Mouse (Mus musculus) forebrain, postnatal 0 days (tissue): ENCODE data around the gene Axin2. TPM values are rescaled to one million over a fixed set of nuclear protein-coding genes. Genes with fewer than 3 reads are reported as not detected.
A peak's percentile ranks its signal among the peaks of the same experiment; 100 is the strongest.

ENCODE experiments used
- ATAC-seq: fragments of 200-750 bp; cut with Nextera tagmentation; 2 replicates; pipeline ENCODE4 v1.8.0; 2017; ENCODE audit warnings: mild to moderate bottlenecking, moderate library complexity
- DNase-seq: peaks from one replicate; pipeline ENCODE4 v3.0.0-alpha.2; 2015
- H3K27ac ChIP-seq: fragments of 300-500 bp; sonication (generic); 2 replicates; pipeline ENCODE4 v1.5.1; 2014; ENCODE audit warnings: low read depth, mild to moderate bottlenecking, antibody characterized with exemption, low read length, moderate library complexity, mixed read lengths
- H3K27me3 ChIP-seq: fragments of 300-500 bp; sonication (generic); 2 replicates; pipeline ENCODE4 v1.6.1; 2014; ENCODE audit warnings: mild to moderate bottlenecking, low read length, mixed read lengths; ENCODE audit not compliant: insufficient read depth
- H3K36me3 ChIP-seq: fragments of 300-500 bp; sonication (generic); 2 replicates; pipeline ENCODE4 v1.6.1; 2014; ENCODE audit warnings: mild to moderate bottlenecking, moderate library complexity; ENCODE audit not compliant: insufficient read depth
- H3K4me1 ChIP-seq: fragments of 300-500 bp; sonication (generic); 2 replicates; pipeline ENCODE4 v1.6.1; 2014; ENCODE audit warnings: antibody characterized with exemption; ENCODE audit not compliant: insufficient read depth
- H3K4me2 ChIP-seq: fragments of 300-500 bp; sonication (generic); 2 replicates; pipeline ENCODE4 v1.6.1; 2014; ENCODE audit warnings: low read depth, mild to moderate bottlenecking, moderate library complexity
- H3K4me3 ChIP-seq: fragments of 300-500 bp; sonication (generic); 2 replicates; pipeline ENCODE4 v1.5.1; 2014; ENCODE audit warnings: low read depth, low read length, mixed read lengths
- H3K9ac ChIP-seq: fragments of 300-500 bp; sonication (generic); 2 replicates; pipeline ENCODE4 v1.6.1; 2014; ENCODE audit warnings: mild to moderate bottlenecking
- H3K9me3 ChIP-seq: fragments of 300-500 bp; sonication (generic); 2 replicates; pipeline ENCODE4 v1.6.1; 2016; ENCODE audit warnings: low read length
- CTCF ChIP-seq: sonication (generic); IDR thresholded peaks from 2 replicates; pipeline ENCODE4 v1.5.1; 2016; ENCODE audit warnings: antibody characterized with exemption, control low read depth, low read depth
- WGBS: fragments of 180-500 bp; shearing (Covaris S2); extraction: QIAGEN DNeasy Blood & Tissue Kit; methylation state at CpG from one replicate; pipeline ENCODE4 v1.1.7; 2014; 5-methylcytosine and 5-hydroxymethylcytosine counted together
- polyA plus RNA-seq: library from polyadenylated mRNA; unstranded; fragments of >200 nt; fragmentation: Nextera tagmentation; extraction: Ambion mirVana; gene quantifications from 2 replicates; pipeline ENCODE4 v1.2.1, GENCODE M21; 2015
- total RNA-seq: library from RNA; depleted of rRNA; stranded (reverse); fragments of >200 nt; gene quantifications from 2 replicates; pipeline ENCODE4 v1.2.3, GENCODE M21; 2014

Gene Axin2
- total and polyA plus RNA-seq, 2 experiments from 2014 or later = 5.0 to 35.6 TPM

GRCm38 (mm10) chr11:108928752-108929151, 8.6 kb downstream of the Axin2 start:
- peak; percentile 63 for TF ChIP-seq CTCF
- H3K27ac ChIP-seq = no peak overlapping the region
- peak; percentile 45 for ATAC-seq
- H3K9me3 ChIP-seq = no peaks in the 10 kb centered on the region
- DNase-seq = no peak
- peaks cover 12% of the 10 kb centered on the region for H3K36me3 ChIP-seq
- no peak overlapping the region for H3K4me3 ChIP-seq
- no peaks in the 10 kb centered on the region; the same call in 1 of the 2 replicates for H3K4me1 ChIP-seq
- no peaks in the 10 kb centered on the region for H3K27me3 ChIP-seq
- H3K9ac ChIP-seq = no peak overlapping the region
- no peak overlapping the region; the same call in 1 of the 2 replicates for H3K4me2 ChIP-seq
- WGBS = 13% methylated on average over 7 of the region's 7 CpGs

- no peak for DNase-seq
- no peak overlapping the region; the same call in 1 of the 2 replicates for H3K4me2 ChIP-seq
- H3K27ac ChIP-seq = no peak overlapping the region
- H3K9me3 ChIP-seq = no peaks in the 10 kb centered on the region
- H3K4me1 ChIP-seq = no peaks in the 10 kb centered on the region; the same call in 1 of the 2 replicates
- H3K4me3 ChIP-seq = no peak overlapping the region
- peaks cover 12% of the 10 kb centered on the region for H3K36me3 ChIP-seq
- WGBS = 45% methylated on average over 4 of the region's 4 CpGs
- H3K27me3 ChIP-seq = no peaks in the 10 kb centered on the region
- no peak for ATAC-seq
- H3K9ac ChIP-seq = no peak overlapping the region
- TF ChIP-seq CTCF = no peak
Measured at GRCm38 (mm10) chr11:108929176-108929575, 9.0 kb downstream of the Axin2 start.

GRCm38 (mm10) chr11:108929700-108930099, 9.6 kb downstream of the Axin2 start:
- no peaks in the 10 kb centered on the region; the same call in 1 of the 2 replicates for H3K4me1 ChIP-seq
- H3K27me3 ChIP-seq = no peaks in the 10 kb centered on the region
- no peaks in the 10 kb centered on the region for H3K9me3 ChIP-seq
- no peak overlapping the region for H3K4me3 ChIP-seq
- no peak overlapping the region for H3K9ac ChIP-seq
- no peak for TF ChIP-seq CTCF
- WGBS = 66% methylated on average over 6 of the region's 6 CpGs
- ATAC-seq (no peak), DNase-seq (no peak)
- H3K27ac ChIP-seq = no peak overlapping the region
- no peak overlapping the region for H3K4me2 ChIP-seq
- peaks cover 12% of the 10 kb centered on the region for H3K36me3 ChIP-seq

- Histone ChIP-seq H3K9me3 (no peaks in the 10 kb centered on the region), H3K4me2 (no peak overlapping the region), H3K4me3 (no peak overlapping the region), H3K9ac (no peak overlapping the region), H3K4me1 (no peaks in the 10 kb centered on the region), H3K27ac (no peak overlapping the region), H3K36me3 (peaks cover 12% of the 10 kb centered on the region), H3K27me3 (no peaks in the 10 kb centered on the region)
- no peak for DNase-seq
- WGBS = 21% methylated on average over 3 of the region's 3 CpGs
- ATAC-seq = no peak
- TF ChIP-seq CTCF = no peak
Measured at GRCm38 (mm10) chr11:108930612-108931011, 10.5 kb downstream of the Axin2 start.

GRCm38 (mm10) chr11:108933835-108934234, 13.7 kb downstream of the Axin2 start:
- H3K4me3 ChIP-seq = no peak overlapping the region
- H3K4me1 ChIP-seq = 0 out of 2 replicates have a peak, but pooled peaks cover 7% of the 10 kb centered on the region
- H3K36me3 ChIP-seq = peaks cover 12% of the 10 kb centered on the region
- no peak for TF ChIP-seq CTCF
- H3K9me3 ChIP-seq = no peaks in the 10 kb centered on the region
- H3K27me3 ChIP-seq = no peaks in the 10 kb centered on the region
- no peak overlapping the region for H3K27ac ChIP-seq
- WGBS = 60% methylated on average over 9 of the region's 9 CpGs
- DNase-seq (no peak), ATAC-seq (no peak)
- H3K9ac ChIP-seq = no peak overlapping the region
- no peak overlapping the region for H3K4me2 ChIP-seq

GRCm38 (mm10) chr11:108935128-108935868, 15.1 kb downstream of the Axin2 start:
- WGBS = 13% methylated on average over 18 of the region's 18 CpGs
- no peaks in the 10 kb centered on the region for H3K27me3 ChIP-seq
- H3K36me3 ChIP-seq = peaks cover 12% of the 10 kb centered on the region
- no peak overlapping the region for H3K9ac ChIP-seq
- no peak overlapping the region for H3K4me2 ChIP-seq
- no peak overlapping the region for H3K4me3 ChIP-seq
- ATAC-seq (peak; percentile 86), DNase-seq (peak; percentile 55)
- 0 out of 2 replicates have a peak, but pooled peaks cover 7% of the 10 kb centered on the region for H3K4me1 ChIP-seq
- peak overlapping the region; percentile 2; the same call in 1 of the 2 replicates for H3K27ac ChIP-seq
- H3K9me3 ChIP-seq = no peaks in the 10 kb centered on the region
- no peak for TF ChIP-seq CTCF

GRCm38 (mm10) chr11:108936016-108936792, 16.1 kb downstream of the Axin2 start:
- peak overlapping the region; percentile 29; the same call in 1 of the 2 replicates for H3K27ac ChIP-seq
- WGBS = 20% methylated on average over 18 of the region's 18 CpGs
- H3K4me3 ChIP-seq = no peak overlapping the region
- H3K9me3 ChIP-seq = no peaks in the 10 kb centered on the region
- H3K27me3 ChIP-seq = no peaks in the 10 kb centered on the region
- ATAC-seq (no peak), DNase-seq (no peak)
- H3K9ac ChIP-seq = no peak overlapping the region
- no peak overlapping the region for H3K4me2 ChIP-seq
- peaks cover 12% of the 10 kb centered on the region for H3K36me3 ChIP-seq
- H3K4me1 ChIP-seq = peaks cover 10% of the 10 kb centered on the region; the same call in 1 of the 2 replicates
- no peak for TF ChIP-seq CTCF
